Mouse (Mus musculus) neural tube, embryonic 10.5 days (tissue): ENCODE data around the gene Btf3.

Experiments
- DNase-seq: peaks from one replicate; pipeline ENCODE4 v3.0.0-alpha.2; 2017; ENCODE audit warnings: low spot score; ENCODE audit errors: extremely low spot score

Btf3 gene

DNA sequence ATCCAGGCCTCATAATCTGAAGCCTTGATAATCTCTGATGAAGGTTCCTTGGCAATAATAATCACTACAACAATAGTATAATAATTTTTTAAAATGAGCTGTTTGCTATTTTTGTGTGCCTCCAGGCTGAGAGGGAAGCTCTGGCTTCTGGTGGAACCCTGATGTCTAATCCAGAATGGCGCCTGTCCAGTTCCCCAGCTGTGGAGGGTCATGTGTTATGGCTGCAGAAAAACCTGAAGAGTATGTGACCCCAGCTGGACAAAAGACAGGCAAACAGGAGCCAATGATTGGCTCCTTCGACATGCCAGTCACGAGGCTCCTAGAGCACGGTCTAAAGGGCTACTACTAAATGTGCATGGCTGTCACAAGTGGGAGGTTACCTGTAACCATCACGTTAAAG lies 23.7 kb upstream of the Btf3 start:
- no peak for DNase-seq

DNA sequence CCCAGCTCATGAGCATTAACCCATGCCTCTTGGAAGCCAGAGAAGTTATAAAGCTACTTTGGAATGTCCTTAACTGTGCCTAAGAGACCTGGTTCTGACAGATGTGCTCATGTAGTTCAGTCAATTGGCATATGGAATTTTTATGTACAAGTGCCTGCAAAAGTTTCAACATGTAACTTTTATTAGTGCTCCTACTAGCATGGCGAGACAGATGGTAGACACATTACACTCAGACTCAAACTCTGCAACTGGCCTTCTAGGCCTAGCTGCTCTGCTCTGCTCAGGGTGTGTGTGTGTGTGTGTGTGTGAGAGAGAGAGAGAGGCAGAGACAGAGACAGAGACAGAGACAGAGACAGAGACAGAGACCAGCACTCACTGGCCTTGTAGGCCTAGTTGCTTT lies 19.4 kb upstream of the Btf3 start:
- DNase-seq = no peak

- DNase-seq = no peak
Measured at GRCm38 (mm10) chr13:98332106-98332505, 15.3 kb upstream of the Btf3 start.

- DNase-seq = no peak
Measured at GRCm38 (mm10) chr13:98325034-98325433, 8.2 kb upstream of the Btf3 start.

DNA sequence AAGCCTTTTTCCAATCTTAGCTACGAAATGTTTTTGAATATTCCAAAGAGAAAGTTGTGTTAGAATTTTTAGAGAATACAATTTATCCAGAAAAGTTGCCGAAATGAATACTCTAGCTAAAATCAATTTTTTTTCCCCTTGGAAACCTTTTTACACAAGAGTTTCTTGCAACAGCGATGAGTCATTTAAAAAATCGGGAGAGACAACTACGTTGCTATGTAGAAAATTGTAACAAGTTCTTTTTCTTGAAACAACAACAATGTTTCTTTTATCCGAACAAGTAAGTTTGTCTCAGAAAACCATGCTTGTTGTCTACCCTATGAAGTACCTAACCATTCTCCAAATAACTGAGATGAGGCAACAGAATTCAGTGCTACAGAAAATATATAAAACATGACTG lies 1.1 kb upstream of the Btf3 start:
- no peak for DNase-seq

DNA sequence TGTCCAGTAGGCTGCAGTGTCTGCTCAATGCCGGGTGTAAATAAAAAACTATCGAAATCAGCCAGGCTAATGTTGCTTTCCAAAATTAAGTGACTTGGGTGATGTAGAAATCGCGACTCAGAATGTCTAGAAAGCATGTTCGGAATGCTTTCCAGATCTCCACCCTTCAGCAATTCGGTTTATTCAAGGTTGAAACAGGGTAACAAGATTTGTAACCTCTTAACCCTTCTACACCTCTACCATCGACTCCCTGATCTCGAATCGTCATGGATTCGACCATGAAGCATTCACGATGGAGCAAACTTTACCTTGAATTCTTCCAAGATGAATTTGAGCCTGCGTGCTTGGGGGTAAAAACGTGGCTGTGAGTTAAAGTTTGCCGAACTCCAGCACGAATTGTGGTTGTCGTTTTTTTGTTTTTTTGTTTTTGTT lies 456 bp upstream of the Btf3 start:
- DNase-seq = no peak

DNA sequence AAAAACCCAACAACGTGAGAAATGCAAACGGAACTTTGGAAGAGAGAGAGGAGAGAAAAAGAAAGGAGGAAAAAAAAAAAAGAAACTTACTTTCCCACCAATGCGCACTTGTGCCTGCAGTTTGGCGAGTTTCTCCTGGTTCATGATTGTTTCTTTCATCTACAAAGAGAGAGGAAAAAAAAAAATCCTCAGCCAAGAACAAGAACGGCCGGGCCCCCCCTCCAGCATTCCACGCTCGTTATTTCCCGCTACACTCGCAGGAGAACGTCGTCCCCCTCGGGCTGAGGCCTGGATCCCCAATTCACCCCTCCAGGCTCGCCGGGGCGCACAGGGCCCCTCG lies 696 bp downstream of the Btf3 start:
- DNase-seq = no peak

GRCm38 (mm10) chr13:98315124-98315523 lies 1.7 kb downstream of the Btf3 start:
- no peak for DNase-seq

GRCm38 (mm10) chr13:98313631-98314030 lies 3.2 kb downstream of the Btf3 start:
- DNase-seq = no peak

- DNase-seq = no peak
Measured at GRCm38 (mm10) chr13:98311597-98311996, 5.2 kb downstream of the Btf3 start.

DNA sequence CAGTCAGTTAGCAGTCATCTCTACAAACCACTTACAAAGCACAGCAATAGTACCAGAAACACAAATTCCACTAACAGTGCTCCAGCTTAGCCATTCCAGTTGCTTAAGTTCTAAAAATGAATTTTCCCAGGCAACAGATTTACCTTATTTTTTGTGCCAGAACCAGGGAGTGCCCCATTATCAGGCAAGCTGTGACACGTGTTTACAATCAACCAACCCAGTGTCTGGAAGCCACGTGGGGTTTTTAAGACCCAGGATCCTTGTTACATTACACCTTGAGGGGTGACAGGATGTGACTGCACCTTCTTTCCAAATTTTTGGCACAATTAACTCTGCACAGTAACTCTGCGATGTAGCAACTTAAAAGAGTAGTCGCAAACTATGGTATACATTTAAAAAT lies 8.1 kb downstream of the Btf3 start:
- no peak for DNase-seq

DNA sequence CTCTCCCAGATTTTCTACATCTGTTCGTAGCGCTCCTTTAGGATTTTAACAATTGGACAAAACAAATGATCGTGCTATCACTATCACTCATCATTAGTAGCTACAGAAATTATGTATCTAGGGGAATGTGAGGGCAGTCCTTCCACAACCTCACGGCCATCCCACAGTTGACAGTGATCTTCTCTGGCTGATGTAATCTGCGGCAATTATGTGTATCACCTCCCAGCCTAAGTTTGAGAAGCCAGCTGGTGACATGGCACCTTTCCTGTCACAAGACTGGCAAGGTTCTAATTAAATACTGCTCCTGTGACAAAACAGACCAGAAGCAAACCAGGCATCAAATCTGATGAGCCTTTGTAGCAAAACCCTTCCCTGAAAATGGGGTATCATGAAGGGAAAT lies 8.8 kb downstream of the Btf3 start:
- DNase-seq = no peak

GRCm38 (mm10) chr13:98306852-98307475 lies 9.8 kb downstream of the Btf3 start:
- no peak for DNase-seq

DNA sequence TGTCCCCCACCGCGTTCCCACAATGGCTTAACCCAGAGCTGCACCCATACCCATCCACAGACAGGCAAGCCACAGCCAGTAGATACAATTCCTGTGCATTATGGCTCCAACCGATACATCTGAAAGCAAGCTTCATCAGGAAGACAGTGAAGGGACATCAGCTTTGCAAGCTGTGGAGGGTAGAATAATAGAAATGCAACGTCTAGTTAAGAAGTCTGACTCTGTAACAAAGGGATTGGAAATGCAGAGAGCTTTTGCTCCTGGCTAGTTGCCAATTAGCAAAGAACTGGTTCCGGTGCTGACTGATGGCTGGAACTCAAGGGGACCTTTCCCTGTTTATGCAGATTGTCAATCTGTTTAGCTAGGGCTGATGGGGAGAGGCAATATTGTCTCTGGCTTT lies 10.4 kb downstream of the Btf3 start:
- DNase-seq = no peak

- DNase-seq = no peak
Measured at GRCm38 (mm10) chr13:98305257-98305656, 11.5 kb downstream of the Btf3 start.

DNA sequence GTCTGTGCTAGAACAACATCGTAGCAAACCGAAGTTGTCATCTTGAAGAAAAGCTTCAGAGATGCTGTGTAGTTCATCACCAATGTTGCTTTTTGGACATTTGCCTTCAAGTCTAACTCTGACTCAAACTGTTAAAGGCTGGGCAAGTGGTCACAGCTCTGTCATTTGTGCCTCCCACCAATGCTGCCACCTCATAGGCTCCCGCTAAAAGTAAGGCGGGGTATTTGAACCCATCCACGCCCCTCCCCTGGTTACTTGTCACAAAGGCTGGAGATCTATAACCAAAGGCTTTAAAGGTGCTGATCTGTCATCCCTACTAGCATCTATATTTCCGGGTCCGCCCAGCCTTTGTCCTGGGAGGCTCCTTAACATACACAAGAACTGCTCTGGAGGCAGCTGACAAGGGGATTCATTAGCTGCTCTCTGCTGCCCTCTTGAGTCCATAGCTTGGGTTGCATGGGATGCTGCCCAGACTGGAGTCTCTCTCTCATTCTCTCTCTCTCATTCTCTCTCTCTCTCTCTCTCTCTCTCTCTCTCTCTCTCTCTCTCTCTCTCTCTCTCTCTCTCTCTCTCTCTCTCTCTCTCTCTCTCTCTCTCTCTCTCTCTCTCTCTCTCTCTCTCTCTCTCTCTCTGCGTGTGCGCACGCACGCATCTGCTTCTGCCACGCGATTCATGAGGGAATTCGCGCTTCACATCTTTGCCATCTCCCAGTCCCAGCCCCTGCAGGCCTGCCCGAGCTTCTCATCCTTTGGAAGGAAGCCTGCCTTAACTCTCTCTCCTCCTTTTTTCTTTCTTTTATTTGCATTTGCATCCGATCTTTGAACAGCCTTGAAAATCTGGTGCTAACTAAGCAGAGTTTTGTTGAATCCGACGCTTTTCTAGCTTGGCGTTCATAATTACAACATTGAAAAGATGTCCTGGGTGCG lies 17.7 kb downstream of the Btf3 start:
- peak; percentile 86 for DNase-seq

GRCm38 (mm10) chr13:98297883-98298482 lies 18.8 kb downstream of the Btf3 start:
- DNase-seq = no peak

GRCm38 (mm10) chr13:98296072-98296471 lies 20.7 kb downstream of the Btf3 start:
- DNase-seq = no peak

GRCm38 (mm10) chr13:98291712-98292111 lies 25.1 kb downstream of the Btf3 start:
- no peak for DNase-seq

DNA sequence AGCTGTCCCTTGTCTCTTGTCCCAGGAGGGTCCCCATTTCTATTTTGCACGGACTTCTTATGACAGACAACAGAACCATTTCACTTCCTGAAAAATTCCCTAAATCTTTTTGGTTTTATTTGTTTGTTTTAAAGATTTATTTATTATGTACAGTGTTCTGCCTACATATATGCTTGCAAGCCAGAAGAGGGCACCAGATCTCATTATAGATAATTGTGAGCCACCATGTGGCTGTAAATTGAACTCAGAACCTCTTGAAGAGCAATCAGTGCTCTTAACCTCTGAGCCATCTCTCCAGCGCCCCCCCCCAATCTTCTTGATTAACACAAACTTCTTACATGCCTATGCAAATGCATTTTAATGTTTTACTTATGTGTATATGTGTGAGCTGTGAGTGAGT lies 26.1 kb downstream of the Btf3 start:
- DNase-seq = no peak

DNA sequence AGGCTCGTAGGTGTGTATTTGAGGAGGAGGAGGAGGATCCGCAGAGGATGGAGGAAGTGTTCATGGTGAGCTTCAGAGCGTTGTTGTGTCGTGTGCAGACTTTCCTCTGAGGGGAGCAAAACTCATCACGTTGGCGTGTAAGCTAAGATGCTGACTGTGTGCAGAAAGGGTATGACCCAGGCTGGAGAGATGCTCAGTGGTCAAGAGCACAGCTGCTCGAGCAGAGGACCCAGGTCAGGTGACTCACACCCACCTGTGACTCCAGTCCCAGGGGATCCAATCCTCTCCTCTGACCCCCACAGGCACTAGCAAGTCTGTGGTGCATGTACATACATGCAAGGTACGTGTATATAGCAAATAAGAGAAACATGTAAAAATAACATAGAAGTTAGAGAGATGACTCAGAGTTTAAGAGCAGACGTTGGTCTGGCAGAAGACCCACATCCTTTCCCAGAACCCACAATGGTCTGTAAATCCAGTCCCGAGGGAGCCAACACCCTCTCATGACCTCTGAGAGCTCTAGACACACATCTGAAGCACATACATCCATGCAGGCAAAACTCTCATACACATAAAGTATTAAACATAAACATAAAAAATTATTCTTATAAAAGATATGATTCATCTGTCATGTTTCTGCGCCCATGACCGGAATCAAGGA lies 35.7 kb downstream of the Btf3 start:
- DNase-seq = no peak

- DNase-seq = no peak
Measured at GRCm38 (mm10) chr13:98279686-98280085, 37.1 kb downstream of the Btf3 start, which contains the start of gene Gm21976. Gene Gm21976, plus strand, starts transcription at chr13:98279887.
